Mouse (Mus musculus): Measurements from ENCODE around the gene Shank2. TPM values are rescaled to one million over a fixed set of nuclear protein-coding genes. Genes with fewer than 3 reads are reported as not detected.
A peak's percentile ranks its signal among the peaks of the same experiment; 100 is the strongest.

Shank2 gene
- total and polyA plus RNA-seq, 2 experiments from 2014 or later, result 9.3 to 32.6 TPM

DNA sequence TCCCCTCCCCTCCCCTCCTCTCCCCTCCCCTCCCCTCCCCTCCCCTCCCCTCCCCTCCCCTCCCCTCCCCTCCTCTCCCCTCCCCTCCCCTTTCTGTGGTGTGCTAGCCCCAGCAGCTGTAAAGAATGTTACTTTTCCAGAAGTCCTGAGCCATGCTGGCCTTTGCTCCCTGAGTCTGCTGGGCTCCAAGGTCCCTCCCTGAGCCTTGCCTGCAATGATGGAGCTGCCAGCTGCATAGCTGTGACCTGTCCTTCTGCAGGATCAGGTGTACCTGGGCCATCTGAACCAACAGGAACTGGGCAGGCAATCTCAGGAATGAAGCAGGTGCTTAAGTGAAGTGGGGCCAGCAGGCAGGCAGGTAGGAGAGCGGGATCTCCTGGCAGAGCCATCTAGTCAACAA lies 78.1 kb downstream of the Shank2 start:
- Histone ChIP-seq H3K36me3 (ENCODE audit: insufficient read depth, low read length) (no peaks in the 10 kb centered on the region), H3K4me2 (ENCODE audit: low read depth, low read length, poor library complexity, severe bottlenecking) (no peak overlapping the region), H3K9me3 (ENCODE audit: low read length) (no peaks in the 10 kb centered on the region), H3K4me1 (ENCODE audit: insufficient read depth, low read length) (no peaks in the 10 kb centered on the region), H3K4me3 (ENCODE audit: low read depth, low read length) (no peak overlapping the region), H3K27ac (ENCODE audit: low read depth, low read length) (no peak overlapping the region), H3K27me3 (ENCODE audit: insufficient read depth, low read length) (no peaks in the 10 kb centered on the region), H3K9ac (replicated peaks; ENCODE audit: low read length, poor library complexity, severe bottlenecking) (no peak overlapping the region)
- 96% methylated on average over 1 of the region's 1 CpGs for WGBS
- no peak for TF ChIP-seq CTCF (IDR thresholded peaks at IDR 0.05)
- DNase-seq (ENCODE audit: low spot score) (no peak), ATAC-seq (ENCODE audit: low FRiP score) (no peak)

DNA sequence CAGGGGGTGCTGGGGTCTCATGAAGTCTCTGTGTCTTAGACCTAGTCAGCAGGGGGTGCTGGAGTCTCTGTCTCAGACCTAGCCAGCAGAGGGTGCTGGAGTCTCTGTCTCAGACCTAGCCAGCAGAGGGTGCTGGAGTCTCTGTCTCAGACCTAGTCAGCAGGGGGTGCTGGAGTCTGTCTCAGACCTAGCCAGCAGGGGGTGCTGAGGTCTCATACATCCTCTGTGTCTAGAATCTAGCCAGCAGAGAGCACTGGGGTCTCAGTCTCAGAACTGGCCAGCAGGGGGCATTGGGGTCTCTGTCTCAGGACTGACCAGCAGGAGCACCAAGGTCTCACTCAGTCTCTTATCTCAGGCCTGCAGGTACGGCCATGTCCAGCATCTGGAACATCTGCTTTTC lies 79.7 kb downstream of the Shank2 start:
- WGBS, result 79% methylated on average over 1 of the region's 1 CpGs
- H3K9me3 ChIP-seq (ENCODE audit: low read length), result no peaks in the 10 kb centered on the region
- H3K4me1 ChIP-seq (ENCODE audit: insufficient read depth, low read length), result no peaks in the 10 kb centered on the region
- H3K27ac ChIP-seq (ENCODE audit: low read depth, low read length), result no peak overlapping the region
- peak; percentile 82 for DNase-seq (ENCODE audit: low spot score)
- no peak overlapping the region for H3K9ac ChIP-seq (replicated peaks; ENCODE audit: low read length, poor library complexity, severe bottlenecking)
- TF ChIP-seq CTCF (IDR thresholded peaks at IDR 0.05), result peak; percentile 82
- H3K4me2 ChIP-seq (ENCODE audit: low read depth, low read length, poor library complexity, severe bottlenecking), result no peak overlapping the region
- H3K27me3 ChIP-seq (ENCODE audit: insufficient read depth, low read length), result no peaks in the 10 kb centered on the region
- no peak overlapping the region for H3K4me3 ChIP-seq (ENCODE audit: low read depth, low read length)
- H3K36me3 ChIP-seq (ENCODE audit: insufficient read depth, low read length), result no peaks in the 10 kb centered on the region
- peak; percentile 53 for ATAC-seq (ENCODE audit: low FRiP score)

DNA sequence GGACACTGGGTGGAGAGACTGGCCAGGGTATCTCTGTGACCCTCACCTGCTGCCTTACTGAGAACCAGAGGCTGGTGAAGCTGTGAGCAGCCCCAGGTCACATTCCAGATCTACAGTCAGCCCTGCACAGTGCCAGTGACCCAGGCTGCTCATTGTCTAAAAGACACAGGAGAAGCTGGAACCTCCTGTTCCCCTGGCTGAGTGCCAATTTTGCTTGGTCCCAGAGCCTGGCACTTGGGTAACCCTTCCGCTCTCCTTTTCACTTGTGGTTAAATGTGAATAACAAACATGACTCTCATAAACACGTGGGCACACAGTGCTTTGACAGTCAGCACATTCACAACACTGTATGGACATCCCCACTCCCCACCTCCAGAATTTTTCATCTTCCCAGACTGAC lies 80.2 kb downstream of the Shank2 start:
- 78% methylated on average over 2 of the region's 2 CpGs for WGBS
- Histone ChIP-seq H3K36me3 (ENCODE audit: insufficient read depth, low read length) (no peaks in the 10 kb centered on the region), H3K9ac (replicated peaks; ENCODE audit: low read length, poor library complexity, severe bottlenecking) (no peak overlapping the region), H3K9me3 (ENCODE audit: low read length) (no peaks in the 10 kb centered on the region), H3K27me3 (ENCODE audit: insufficient read depth, low read length) (no peaks in the 10 kb centered on the region), H3K27ac (ENCODE audit: low read depth, low read length) (no peak overlapping the region), H3K4me3 (ENCODE audit: low read depth, low read length) (no peak overlapping the region), H3K4me2 (ENCODE audit: low read depth, low read length, poor library complexity, severe bottlenecking) (no peak overlapping the region), H3K4me1 (ENCODE audit: insufficient read depth, low read length) (no peaks in the 10 kb centered on the region)
- no peak; the same call in 1 of the 2 replicates for ATAC-seq (ENCODE audit: low FRiP score)
- TF ChIP-seq CTCF (IDR thresholded peaks at IDR 0.05), result no peak
- DNase-seq (ENCODE audit: low spot score), result no peak

DNA sequence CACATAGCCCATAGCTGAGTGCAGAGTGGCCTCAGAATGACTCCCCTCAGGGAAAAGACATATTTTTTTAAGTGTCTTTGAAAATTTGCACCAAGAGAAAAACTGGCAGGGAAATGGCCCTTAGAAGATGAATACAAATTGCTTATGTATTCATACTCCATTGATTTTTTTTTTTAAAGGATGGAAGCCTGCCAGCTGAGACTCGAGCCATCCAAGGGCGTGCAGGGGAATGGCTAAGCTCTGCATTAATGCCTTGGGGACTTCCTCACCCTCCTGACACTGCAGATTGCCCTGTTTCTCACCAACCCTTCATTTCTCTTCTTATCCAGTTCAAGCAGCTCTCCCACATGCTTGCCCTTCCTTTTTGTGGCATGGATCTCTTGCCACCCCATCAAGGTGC lies 85.5 kb downstream of the Shank2 start:
- Histone ChIP-seq H3K36me3 (ENCODE audit: insufficient read depth, low read length) (no peaks in the 10 kb centered on the region), H3K9ac (replicated peaks; ENCODE audit: low read length, poor library complexity, severe bottlenecking) (no peak overlapping the region), H3K27me3 (ENCODE audit: insufficient read depth, low read length) (no peaks in the 10 kb centered on the region), H3K4me2 (ENCODE audit: low read depth, low read length, poor library complexity, severe bottlenecking) (no peak overlapping the region), H3K4me1 (ENCODE audit: insufficient read depth, low read length) (no peaks in the 10 kb centered on the region), H3K4me3 (ENCODE audit: low read depth, low read length) (no peak overlapping the region), H3K9me3 (ENCODE audit: low read length) (no peaks in the 10 kb centered on the region), H3K27ac (ENCODE audit: low read depth, low read length) (no peak overlapping the region)
- no peak for TF ChIP-seq CTCF (IDR thresholded peaks at IDR 0.05)
- 14% methylated on average over 2 of the region's 2 CpGs for WGBS
- DNase-seq (ENCODE audit: low spot score), result peak; percentile 49
- no peak for ATAC-seq (ENCODE audit: low FRiP score)

DNA sequence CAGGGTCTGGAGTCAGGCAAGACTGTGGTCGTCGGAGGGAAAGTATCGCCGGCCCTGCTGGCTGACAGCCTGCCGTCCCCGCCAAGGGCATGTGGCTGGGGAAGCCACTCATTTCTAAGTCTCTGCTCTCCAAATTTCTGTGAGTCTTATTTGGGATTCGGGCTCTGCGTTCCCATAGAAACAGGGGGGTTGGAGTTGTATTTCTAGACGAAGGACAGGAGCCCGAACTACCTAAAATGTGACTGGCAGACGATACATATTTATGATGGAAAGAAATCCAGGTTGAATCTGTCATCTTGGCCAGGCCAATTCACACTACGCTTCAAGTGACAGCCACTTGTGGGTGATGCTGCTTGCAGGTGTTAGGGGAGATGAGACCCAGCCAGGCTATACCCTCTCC lies 92.4 kb downstream of the Shank2 start:
- DNase-seq (ENCODE audit: low spot score) (no peak), ATAC-seq (ENCODE audit: low FRiP score) (no peak)
- H3K36me3 ChIP-seq (ENCODE audit: insufficient read depth, low read length), result no peaks in the 10 kb centered on the region
- no peaks in the 10 kb centered on the region for H3K4me1 ChIP-seq (ENCODE audit: insufficient read depth, low read length)
- no peaks in the 10 kb centered on the region for H3K27me3 ChIP-seq (ENCODE audit: insufficient read depth, low read length)
- H3K9ac ChIP-seq (replicated peaks; ENCODE audit: low read length, poor library complexity, severe bottlenecking), result 0 out of 2 replicates have a peak overlapping the region, but pooled peaks have one; percentile 8
- H3K9me3 ChIP-seq (ENCODE audit: low read length), result no peaks in the 10 kb centered on the region
- TF ChIP-seq CTCF (IDR thresholded peaks at IDR 0.05), result no peak
- no peak overlapping the region for H3K27ac ChIP-seq (ENCODE audit: low read depth, low read length)
- no peak overlapping the region for H3K4me2 ChIP-seq (ENCODE audit: low read depth, low read length, poor library complexity, severe bottlenecking)
- H3K4me3 ChIP-seq (ENCODE audit: low read depth, low read length), result no peak overlapping the region
- WGBS, result 65% methylated on average over 12 of the region's 12 CpGs

DNA sequence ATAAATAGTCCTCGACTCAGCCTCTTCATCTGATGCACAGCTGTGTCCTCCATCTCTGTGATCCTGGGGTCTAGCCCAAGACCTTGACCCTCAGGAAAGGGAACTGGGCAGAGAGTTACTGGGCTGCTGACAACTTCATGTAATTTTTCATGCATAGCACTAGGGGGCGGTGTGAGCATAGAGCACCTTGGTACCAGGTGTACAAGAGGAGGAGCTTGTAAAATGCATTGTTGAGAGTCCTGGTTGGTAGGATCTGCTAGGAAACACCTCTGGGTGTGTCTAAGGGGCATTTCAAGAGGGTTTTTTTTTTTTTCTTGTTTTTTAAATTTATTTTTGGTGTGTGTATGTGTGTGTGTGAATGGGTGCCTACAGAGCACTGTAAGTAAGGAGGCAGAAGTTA lies 95.6 kb downstream of the Shank2 start:
- H3K27ac ChIP-seq (ENCODE audit: low read depth, low read length), result no peak overlapping the region
- H3K9me3 ChIP-seq (ENCODE audit: low read length), result no peaks in the 10 kb centered on the region
- ATAC-seq (ENCODE audit: low FRiP score) (no peak), DNase-seq (ENCODE audit: low spot score) (peak; percentile 62)
- WGBS, result 23% methylated on average over 2 of the region's 2 CpGs
- no peaks in the 10 kb centered on the region for H3K36me3 ChIP-seq (ENCODE audit: insufficient read depth, low read length)
- H3K4me1 ChIP-seq (ENCODE audit: insufficient read depth, low read length), result no peaks in the 10 kb centered on the region
- TF ChIP-seq CTCF (IDR thresholded peaks at IDR 0.05), result peak; percentile 84
- H3K4me2 ChIP-seq (ENCODE audit: low read depth, low read length, poor library complexity, severe bottlenecking), result no peak overlapping the region
- no peak overlapping the region for H3K4me3 ChIP-seq (ENCODE audit: low read depth, low read length)
- no peaks in the 10 kb centered on the region for H3K27me3 ChIP-seq (ENCODE audit: insufficient read depth, low read length)
- no peak overlapping the region for H3K9ac ChIP-seq (replicated peaks; ENCODE audit: low read length, poor library complexity, severe bottlenecking)
